Mouse (Mus musculus) skeletal muscle tissue, adult 2 months (tissue): ENCODE measurements around the gene Kcnd2.

Experiments
- DNase-seq: peaks from one replicate; pipeline ENCODE4 v3.0.0-alpha.2; 2012; ENCODE audit warnings: low read depth, low spot score

Kcnd2 gene

GRCm38 (mm10) chr6:21418246-21418645 is 202.9 kb downstream of the Kcnd2 start:
- DNase-seq, result no peak

GRCm38 (mm10) chr6:21424202-21424785 is 209.0 kb downstream of the Kcnd2 start:
- no peak for DNase-seq

GRCm38 (mm10) chr6:21431120-21431519 is 215.8 kb downstream of the Kcnd2 start:
- DNase-seq, result no peak

- no peak for DNase-seq
Observed at GRCm38 (mm10) chr6:21464719-21465118, 249.4 kb downstream of the Kcnd2 start.

GRCm38 (mm10) chr6:21471891-21472544 is 256.7 kb downstream of the Kcnd2 start:
- no peak for DNase-seq

- no peak for DNase-seq
Observed at GRCm38 (mm10) chr6:21482714-21483113, 267.4 kb downstream of the Kcnd2 start.

- DNase-seq, result no peak
Observed at GRCm38 (mm10) chr6:21488536-21488935, 273.2 kb downstream of the Kcnd2 start.

- DNase-seq, result no peak
Observed at GRCm38 (mm10) chr6:21502921-21503320, 287.6 kb downstream of the Kcnd2 start.

GRCm38 (mm10) chr6:21510621-21511239 is 295.4 kb downstream of the Kcnd2 start:
- peak; percentile 2 for DNase-seq

GRCm38 (mm10) chr6:21520351-21520750 is 305.0 kb downstream of the Kcnd2 start:
- DNase-seq, result no peak

- no peak for DNase-seq
Observed at GRCm38 (mm10) chr6:21527489-21528074, 312.3 kb downstream of the Kcnd2 start.

GRCm38 (mm10) chr6:21534009-21534408 is 318.7 kb downstream of the Kcnd2 start:
- no peak for DNase-seq

GRCm38 (mm10) chr6:21534820-21535219 is 319.5 kb downstream of the Kcnd2 start:
- no peak for DNase-seq

GRCm38 (mm10) chr6:21551501-21551900 is 336.2 kb downstream of the Kcnd2 start:
- no peak for DNase-seq

- no peak for DNase-seq
Observed at GRCm38 (mm10) chr6:21570964-21571363, 355.7 kb downstream of the Kcnd2 start.

GRCm38 (mm10) chr6:21590156-21590555 is 374.9 kb downstream of the Kcnd2 start:
- no peak for DNase-seq

- no peak for DNase-seq
Observed at GRCm38 (mm10) chr6:21597424-21597823, 382.1 kb downstream of the Kcnd2 start.

- DNase-seq, result no peak
Observed at GRCm38 (mm10) chr6:21609381-21610059, 394.2 kb downstream of the Kcnd2 start.

- DNase-seq, result no peak
Observed at GRCm38 (mm10) chr6:21629989-21630388, 414.7 kb downstream of the Kcnd2 start.

- no peak for DNase-seq
Observed at GRCm38 (mm10) chr6:21655681-21656080, 440.4 kb downstream of the Kcnd2 start.

GRCm38 (mm10) chr6:21664135-21664534 is 448.8 kb downstream of the Kcnd2 start:
- DNase-seq, result no peak

GRCm38 (mm10) chr6:21664638-21665037 is 449.3 kb downstream of the Kcnd2 start:
- DNase-seq, result no peak
